Mouse (Mus musculus): ENCODE results near the gene Gm8050. TPM values are rescaled to one million over a fixed set of nuclear protein-coding genes. Genes with fewer than 3 reads are reported as not detected.
"Not testable (repeated sequence)": the region's sequence is repeated elsewhere in the genome, so short reads cannot be mapped to it uniquely, and the experiment has no call there.

Gm8050 gene
- not detected in 2 replicates for polyA plus RNA-seq (2015; fragmentation: Nextera tagmentation; extraction: Ambion mirVana)

GRCm38 (mm10) chr14:6720151-6720550 lies at the start of gene Gm8050:
Gm8050 (minus strand) TSS chr14:6720251.
- not testable (repeated sequence) for H3K4me3 ChIP-seq; H3K36me3 ChIP-seq; H3K27ac ChIP-seq; H3K4me2 ChIP-seq; H3K9ac ChIP-seq; H3K27me3 ChIP-seq; H3K9me3 ChIP-seq; ATAC-seq (ENCODE audit: insufficient number of reproducible peaks, low FRiP score, low TSS enrichment, low read depth); H3K4me1 ChIP-seq
- WGBS = 82% methylated on average over 1 of the region's 2 CpGs

GRCm38 (mm10) chr14:6757231-6757536 lies 37.1 kb upstream of the Gm8050 start:
- H3K9ac ChIP-seq; ATAC-seq (ENCODE audit: insufficient number of reproducible peaks, low FRiP score, low TSS enrichment, low read depth); H3K27me3 ChIP-seq; H3K9me3 ChIP-seq; H3K36me3 ChIP-seq; H3K4me1 ChIP-seq; H3K27ac ChIP-seq: not testable (repeated sequence)
- 0% methylated on average over 5 of the region's 13 CpGs for WGBS
- H3K4me2 ChIP-seq = peak overlapping the region; percentile 53
- peak overlapping the region; percentile 42 for H3K4me3 ChIP-seq

GRCm38 (mm10) chr14:6756384-6757230 lies 36.6 kb upstream of the Gm8050 start:
- not testable (repeated sequence) for H3K4me1 ChIP-seq; H3K27me3 ChIP-seq; H3K27ac ChIP-seq; H3K9me3 ChIP-seq; ATAC-seq (ENCODE audit: insufficient number of reproducible peaks, low FRiP score, low TSS enrichment, low read depth); H3K36me3 ChIP-seq; H3K9ac ChIP-seq
- peak overlapping the region; percentile 42 for H3K4me3 ChIP-seq
- WGBS = under 1% methylated on average over 13 of the region's 67 CpGs
- H3K4me2 ChIP-seq = peak overlapping the region; percentile 53

- no CpG with 5 or more reads among the region's 2 CpGs for WGBS
- H3K4me3 ChIP-seq; H3K9me3 ChIP-seq; H3K4me2 ChIP-seq; H3K36me3 ChIP-seq; H3K4me1 ChIP-seq; ATAC-seq (ENCODE audit: insufficient number of reproducible peaks, low FRiP score, low TSS enrichment, low read depth); H3K27me3 ChIP-seq; H3K27ac ChIP-seq; H3K9ac ChIP-seq: not testable (repeated sequence)
Observed at GRCm38 (mm10) chr14:6742232-6742631, 22.2 kb upstream of the Gm8050 start, which contains the start of gene Gm3636. Gm3636 (minus strand) TSS chr14:6742332.

GRCm38 (mm10) chr14:6684070-6684469 lies 36.0 kb downstream of the Gm8050 start, which contains the start of gene Gm10251:
Gm10251 (minus strand) TSS chr14:6684170.
- not testable (repeated sequence) for H3K4me3 ChIP-seq; H3K27ac ChIP-seq; H3K36me3 ChIP-seq; H3K4me1 ChIP-seq; ATAC-seq (ENCODE audit: insufficient number of reproducible peaks, low FRiP score, low TSS enrichment, low read depth); H3K9me3 ChIP-seq; H3K4me2 ChIP-seq; H3K9ac ChIP-seq; H3K27me3 ChIP-seq
- WGBS = no CpG with 5 or more reads among the region's 1 CpGs

Other genes starting within 250 kb of the Gm8050 start
- gene Gm8356, start 183.0 kb downstream of the Gm8050 start, polyA plus RNA-seq (2015; fragmentation: Nextera tagmentation; extraction: Ambion mirVana) = not detected in 2 replicates
- 0.21 TPM in 1 of 2 replicates, not detected in the other for gene Gm3629, start 129.6 kb downstream of the Gm8050 start, polyA plus RNA-seq (2015; fragmentation: Nextera tagmentation; extraction: Ambion mirVana)
- not detected in 2 replicates for gene Gm3460, start 97.8 kb downstream of the Gm8050 start, polyA plus RNA-seq (2015; fragmentation: Nextera tagmentation; extraction: Ambion mirVana)
- gene Gm10251, start 36.1 kb downstream of the Gm8050 start, polyA plus RNA-seq (2015; fragmentation: Nextera tagmentation; extraction: Ambion mirVana) = not detected in 2 replicates
- 2.7 and 3.2 TPM in 2 replicates for gene Gm3636, start 22.1 kb upstream of the Gm8050 start, polyA plus RNA-seq (2015; fragmentation: Nextera tagmentation; extraction: Ambion mirVana)
- not detected in 2 replicates for gene Gm8362, start 54.2 kb upstream of the Gm8050 start, polyA plus RNA-seq (2015; fragmentation: Nextera tagmentation; extraction: Ambion mirVana)
- not detected in 2 replicates for gene Gm3642, start 120.1 kb upstream of the Gm8050 start, polyA plus RNA-seq (2015; fragmentation: Nextera tagmentation; extraction: Ambion mirVana)
- 0.63 and 0.96 TPM in 2 replicates for gene Gm3667, start 169.7 kb upstream of the Gm8050 start, polyA plus RNA-seq (2015; fragmentation: Nextera tagmentation; extraction: Ambion mirVana)

Data from limb, embryonic 15.5 days (tissue).